Mouse (Mus musculus) neutrophil, adult 59 days (primary cell): ENCODE data around the gene Olfr1260. TPM values are rescaled to one million over a fixed set of nuclear protein-coding genes. Genes with fewer than 3 reads are reported as not detected.

Experiments used
- total RNA-seq, 2 experiments: library from RNA; stranded (reverse); gene quantifications; 1 replicate in 1 of 2; 2 replicates in 1 of 2; pipeline ENCODE4 v1.2.4; 2023

Gene Olfr1260
- total RNA-seq = not detected

GRCm38 (mm10) chr2:89974184-89974583 is at the start of gene Olfr1260:
TSS of gene Olfr1260 (plus strand) at chr2:89974340.

DNA sequence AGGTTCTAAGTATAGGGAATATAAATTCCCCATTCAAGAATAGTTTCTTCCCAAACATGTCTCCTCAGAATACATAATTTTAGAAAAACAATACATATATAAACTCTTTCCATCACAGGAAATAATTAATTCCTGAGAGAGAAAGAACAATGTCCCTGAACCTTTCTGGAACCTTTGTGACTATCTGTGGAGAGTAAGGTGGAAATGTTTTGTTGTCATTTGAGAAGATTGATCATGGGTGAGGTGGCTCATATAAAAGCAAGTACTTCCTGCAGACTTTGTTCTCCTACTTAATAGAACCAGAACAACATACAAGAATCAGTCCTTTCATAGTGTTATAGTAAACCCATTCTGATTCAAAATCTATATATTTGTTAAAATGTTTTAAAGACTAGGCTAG is 47.1 kb upstream of the Olfr1260 start, which contains the start of gene Olfr1258:
TSS of gene Olfr1258 (plus strand) at position 301 of the 400 bp plus-strand sequence.

GRCm38 (mm10) chr2:89948564-89948963 is 25.6 kb upstream of the Olfr1260 start, which contains the start of gene Olfr1259:
TSS of gene Olfr1259 (minus strand) at chr2:89948664.

GRCm38 (mm10) chr2:89990921-89991320 is 16.8 kb downstream of the Olfr1260 start, which contains the start of gene Olfr1261:
TSS of gene Olfr1261 (plus strand) at chr2:89991221.

GRCm38 (mm10) chr2:89999845-90000244 is 25.7 kb downstream of the Olfr1260 start, which contains the start of gene Olfr1262:
TSS of gene Olfr1262 (plus strand) at chr2:90000145.

GRCm38 (mm10) chr2:90011831-90012230 is 37.7 kb downstream of the Olfr1260 start, which contains the start of gene Olfr1263:
TSS of gene Olfr1263 (plus strand) at chr2:90012131.

DNA sequence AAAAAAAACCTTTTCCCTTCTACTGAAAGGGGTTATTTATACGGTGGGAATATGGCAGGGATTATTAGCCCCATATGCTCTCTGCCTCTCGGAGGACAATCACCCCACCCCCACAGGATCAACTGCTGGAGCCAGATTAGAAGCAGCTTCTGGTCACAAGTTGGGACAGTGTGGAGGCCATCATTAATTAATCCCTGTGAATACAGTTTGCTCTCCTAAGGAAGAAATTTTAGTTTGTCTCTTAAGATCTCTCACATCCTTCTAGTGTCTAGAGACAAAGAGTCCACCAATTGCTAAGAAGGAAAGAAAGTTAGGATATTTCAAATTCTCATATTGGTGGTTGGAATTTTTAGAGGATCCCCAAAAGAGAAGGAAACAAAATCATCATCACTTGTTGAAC is 51.3 kb downstream of the Olfr1260 start, which contains the start of gene Olfr1264:
TSS of gene Olfr1264 (minus strand) at position 101 of the 400 bp plus-strand sequence.

Other genes with a start within 250 kb of the Olfr1260 start
- gene Olfr1252, start 249.3 kb upstream of the Olfr1260 start, total RNA-seq = not detected
- gene Olfr1253, start 217.2 kb upstream of the Olfr1260 start, total RNA-seq = not detected
- not detected for gene Olfr1254, start 180.7 kb upstream of the Olfr1260 start, total RNA-seq
- gene Olfr1255, start 162.3 kb upstream of the Olfr1260 start, total RNA-seq = not detected
- gene Olfr1256, start 132.8 kb upstream of the Olfr1260 start, total RNA-seq = not detected
- gene Olfr48, start 126.1 kb upstream of the Olfr1260 start, total RNA-seq = not detected
- not detected for gene Olfr1257, start 95.9 kb upstream of the Olfr1260 start, total RNA-seq
- not detected for gene Olfr1258, start 47.0 kb upstream of the Olfr1260 start, total RNA-seq
- gene Olfr1259, start 25.7 kb upstream of the Olfr1260 start, total RNA-seq = not detected
- gene Olfr1261, start 16.9 kb downstream of the Olfr1260 start, total RNA-seq = not detected
- not detected for gene Olfr1262, start 25.8 kb downstream of the Olfr1260 start, total RNA-seq
- not detected for gene Olfr1263, start 37.8 kb downstream of the Olfr1260 start, total RNA-seq
- not detected for gene Olfr1264, start 51.2 kb downstream of the Olfr1260 start, total RNA-seq
- not detected for gene Olfr1265, start 61.0 kb downstream of the Olfr1260 start, total RNA-seq
- gene Olfr140, start 89.3 kb downstream of the Olfr1260 start, total RNA-seq = not detected
- not detected for gene Olfr1269, start 147.1 kb downstream of the Olfr1260 start, total RNA-seq
- gene Olfr32, start 168.0 kb downstream of the Olfr1260 start, total RNA-seq = not detected
- not detected for gene Olfr1270, start 178.8 kb downstream of the Olfr1260 start, total RNA-seq